Mouse (Mus musculus) heart, adult 2 months (tissue): ENCODE measurements around the gene Pkd1l1.

Experiments used
- CTCF ChIP-seq: fragments of 200-600 bp; IDR thresholded peaks from 2 replicates; pipeline ENCODE4 v1.8.1; 2022; ENCODE audit warnings: antibody characterized with exemption, mild to moderate bottlenecking, moderate library complexity
- EP300 ChIP-seq: fragments of 200-500 bp; IDR thresholded peaks from 2 replicates; pipeline ENCODE4 v1.6.1; 2011; ENCODE audit warnings: low read depth, low read length, control low read depth; ENCODE audit not compliant: insufficient read depth
- POLR2A ChIP-seq: fragments of 200-500 bp; IDR thresholded peaks from 2 replicates; pipeline ENCODE4 v1.6.1; 2011; ENCODE audit warnings: mild to moderate bottlenecking, low read depth, low read length, control low read depth; ENCODE audit not compliant: insufficient read depth

DNA sequence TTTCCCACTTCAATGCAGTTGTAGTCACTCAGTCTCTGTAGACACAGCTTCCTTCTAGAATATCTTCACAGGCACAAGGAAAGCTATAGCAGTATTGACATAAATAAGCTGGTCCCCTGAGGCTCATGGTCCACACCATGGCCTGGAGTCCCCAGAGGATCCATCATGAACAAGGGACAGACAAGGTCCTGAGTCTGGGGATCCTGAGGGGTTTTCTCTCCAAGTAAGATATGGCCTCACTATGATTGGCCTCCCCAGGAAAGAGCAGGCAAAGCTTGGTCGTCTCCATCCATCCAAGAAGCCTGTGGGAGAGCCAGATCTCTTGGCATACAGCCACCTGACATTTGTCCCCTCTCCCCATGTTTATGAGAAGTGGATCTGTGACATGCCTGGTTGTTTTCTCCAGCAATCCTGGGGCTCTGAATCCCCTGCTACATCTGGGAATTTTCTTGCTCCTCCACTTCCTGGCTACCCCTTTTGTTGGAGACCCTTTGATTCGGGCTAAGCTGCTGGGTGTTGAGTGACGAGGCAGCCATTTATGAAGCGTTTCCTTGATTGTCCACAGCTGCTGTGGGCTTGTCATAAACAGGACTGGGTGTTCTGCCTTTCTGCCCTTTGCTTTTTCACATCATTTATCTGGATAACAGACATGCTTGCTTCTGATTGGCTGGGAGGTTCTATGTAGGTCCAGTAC, 158.8 kb downstream of the Pkd1l1 start:
- TF ChIP-seq POLR2A (no peak), CTCF (no peak), EP300 (no peak)
